Mouse (Mus musculus): ENCODE data around the gene Ramp2.
A peak's percentile ranks its signal among the peaks of the same experiment; 100 is the strongest.

Ramp2 gene

DNA sequence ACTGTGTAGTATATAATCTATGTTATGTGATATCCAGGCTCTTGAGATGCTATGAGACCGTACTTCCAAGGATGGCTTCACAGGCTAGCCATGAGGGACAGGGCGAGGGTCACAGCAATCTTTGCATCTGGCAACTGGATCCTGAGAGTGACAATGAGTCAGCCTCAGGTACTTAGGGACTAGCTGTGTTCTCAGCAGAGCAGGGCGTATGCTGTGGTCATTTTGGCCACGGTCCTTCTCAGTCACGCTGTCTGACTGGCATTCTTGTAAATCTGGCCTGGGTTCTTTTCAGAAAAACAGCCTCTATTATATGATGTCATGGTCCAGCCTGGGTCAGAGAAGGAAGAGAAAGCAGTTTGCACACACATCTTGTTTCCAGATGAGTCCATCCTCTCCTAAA lies 9.0 kb upstream of the Ramp2 start:
- no peak for DNase-seq

DNA sequence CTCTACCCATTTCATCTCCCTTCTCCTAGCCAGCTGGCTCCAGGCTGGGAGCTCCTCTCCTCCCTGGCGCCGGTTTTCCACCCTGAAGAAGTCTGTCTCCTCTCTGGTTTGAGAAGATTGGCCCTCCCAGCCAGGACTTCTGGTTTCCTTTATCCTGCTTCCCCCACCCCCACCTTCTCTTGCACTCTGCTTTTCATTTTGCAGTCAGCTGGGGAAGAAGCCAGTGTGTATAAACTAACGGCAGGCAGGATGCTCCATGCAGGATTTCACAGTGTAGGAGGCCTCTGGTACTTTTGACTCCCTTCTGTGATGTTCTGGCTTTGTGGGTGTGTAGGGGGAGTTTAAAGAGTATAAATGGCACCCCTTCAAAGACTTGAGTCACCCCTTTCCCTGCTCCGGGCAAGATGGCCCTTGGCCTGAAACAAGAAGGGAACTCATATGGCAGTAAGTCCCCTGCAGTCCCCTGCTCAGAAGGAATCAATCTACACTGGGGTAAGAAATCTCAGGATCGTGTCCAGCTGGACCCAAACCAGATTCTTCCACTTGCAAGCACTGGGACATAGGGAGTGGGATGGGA lies 7.7 kb upstream of the Ramp2 start:
- no peak for DNase-seq

DNA sequence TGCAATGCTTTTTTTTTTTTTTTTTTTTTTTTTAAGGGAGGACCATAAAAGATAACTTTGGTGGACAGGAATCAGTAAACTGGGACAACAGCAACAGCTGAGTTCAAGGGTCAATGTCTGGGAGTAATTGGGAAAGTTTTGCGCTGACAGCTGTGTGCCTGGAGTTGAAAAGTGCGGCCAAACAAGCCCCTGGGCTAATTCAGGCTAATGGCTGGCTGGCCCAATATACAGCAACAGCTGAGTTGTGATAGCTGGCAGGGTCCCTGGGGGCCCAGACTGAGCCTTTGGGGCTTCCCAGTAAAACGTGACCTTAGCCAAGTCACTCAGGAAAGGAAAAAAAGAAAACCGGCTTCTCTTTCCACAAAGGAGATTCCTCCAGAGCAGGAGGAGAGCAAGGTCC lies 757 bp upstream of the Ramp2 start:
- DNase-seq = peak; percentile 51 to 62

DNA sequence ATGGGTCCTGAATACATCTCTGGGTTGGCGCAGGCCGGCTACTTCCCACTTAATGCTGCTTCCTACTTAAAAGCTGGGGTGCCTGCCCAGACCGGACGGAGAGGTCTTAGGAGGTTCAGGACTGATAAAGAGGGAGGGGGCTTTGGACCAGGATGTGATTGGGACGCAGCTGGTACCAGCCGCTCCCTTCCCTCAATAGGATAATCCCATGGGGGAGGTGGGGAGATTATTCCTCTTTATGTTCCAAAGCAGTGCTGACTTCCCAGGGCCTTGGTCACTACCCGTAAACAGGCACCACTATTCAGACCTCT lies 829 bp downstream of the Ramp2 start:
- no peak for DNase-seq

DNA sequence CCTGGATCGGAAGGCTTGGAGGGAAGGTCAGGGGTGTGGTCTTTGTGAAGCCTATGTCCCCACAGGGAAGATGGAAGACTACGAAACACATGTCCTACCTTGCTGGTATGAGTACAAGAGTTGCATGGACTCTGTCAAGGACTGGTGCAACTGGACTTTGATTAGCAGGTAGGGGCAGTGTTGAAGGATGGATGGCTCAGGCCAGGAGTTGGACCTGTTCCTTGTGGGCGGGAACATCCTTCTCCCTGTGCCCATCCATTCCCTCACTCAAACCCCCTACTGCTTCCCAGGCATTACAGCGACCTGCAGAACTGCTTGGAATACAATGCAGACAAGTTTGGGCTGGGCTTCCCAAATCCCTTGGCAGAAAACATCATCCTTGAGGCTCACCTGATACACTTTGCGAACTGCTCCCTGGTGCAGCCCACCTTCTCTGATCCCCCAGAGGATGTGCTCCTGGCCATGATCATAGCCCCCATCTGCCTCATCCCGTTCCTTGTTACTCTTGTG lies 1.7 kb downstream of the Ramp2 start:
- DNase-seq = peak; percentile 68 to 73

DNA sequence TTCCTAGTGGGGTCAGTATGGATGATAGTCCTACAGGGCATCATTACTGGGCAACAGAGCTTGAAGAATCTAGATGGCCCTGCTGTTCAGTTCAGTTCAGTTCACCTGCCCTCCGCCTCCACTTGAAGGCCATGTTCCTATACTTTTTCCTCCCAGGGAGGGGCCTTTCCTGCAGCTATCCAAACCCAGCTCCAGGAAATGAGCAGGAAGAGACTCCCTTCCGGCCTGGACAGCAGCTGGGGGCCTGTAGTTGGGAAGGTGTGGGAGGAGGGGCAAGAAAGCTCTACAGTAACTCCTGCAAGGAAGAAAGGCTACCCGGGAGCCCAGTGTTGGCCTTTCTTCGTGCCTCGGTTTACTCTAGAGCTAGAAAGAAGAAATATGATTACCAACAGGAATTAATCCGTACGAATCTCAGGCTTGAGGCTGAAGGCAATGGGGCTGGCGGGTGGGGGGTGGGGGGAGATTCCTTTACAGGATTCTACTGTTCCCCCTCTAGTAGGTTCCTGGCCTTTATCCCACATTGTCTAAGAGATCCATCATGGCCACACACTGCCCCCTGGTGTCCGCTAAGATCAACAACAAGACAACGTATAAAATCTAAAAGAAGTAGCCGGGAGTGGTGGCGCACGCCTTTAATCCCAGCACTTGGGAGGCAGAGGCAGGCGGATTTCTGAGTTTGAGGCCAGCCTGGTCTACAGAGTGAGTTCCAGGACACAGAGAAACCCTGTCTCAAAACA lies 2.6 kb downstream of the Ramp2 start:
- DNase-seq = peak; percentile 83 to 88

DNA sequence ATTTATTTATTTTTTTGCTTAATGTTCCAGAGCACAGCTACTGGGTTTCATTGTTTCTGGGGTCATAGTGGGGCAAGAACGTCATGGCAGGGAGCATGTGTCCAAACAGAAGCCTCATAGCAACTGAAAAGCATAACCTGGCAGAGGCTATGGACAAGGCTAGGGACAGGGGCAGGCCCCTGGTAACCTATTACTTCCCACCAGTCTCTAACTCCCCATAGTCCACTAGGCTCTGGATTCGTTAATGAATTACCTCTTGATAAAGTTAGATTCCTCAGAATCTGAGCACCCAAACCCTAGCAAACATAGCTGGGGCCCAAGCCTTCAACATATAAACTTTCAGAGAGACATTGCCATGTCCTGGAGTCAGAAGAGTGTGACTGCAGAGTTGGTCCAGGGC lies 5.2 kb downstream of the Ramp2 start:
- peak; percentile 42 to 70 for DNase-seq

DNA sequence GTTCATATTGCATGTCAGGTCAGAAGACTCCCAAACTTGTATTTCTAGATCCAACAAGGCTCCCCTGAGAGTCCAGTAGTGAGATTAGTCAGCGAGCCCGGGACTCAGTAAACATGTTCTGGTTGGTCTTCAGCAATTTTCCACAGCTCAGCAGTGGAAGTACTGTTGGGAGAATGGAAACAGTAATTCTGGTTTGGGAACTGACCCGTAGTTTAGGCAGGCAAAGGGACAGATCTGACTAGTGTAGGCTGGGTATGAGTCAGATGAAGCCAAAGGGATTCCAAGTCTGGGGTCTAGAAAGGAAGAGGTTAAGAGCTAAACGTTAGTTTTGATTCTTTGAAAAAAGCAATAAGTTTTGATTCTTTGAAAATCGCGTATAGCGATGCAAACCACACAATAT lies 7.1 kb downstream of the Ramp2 start:
- DNase-seq = no peak

DNA sequence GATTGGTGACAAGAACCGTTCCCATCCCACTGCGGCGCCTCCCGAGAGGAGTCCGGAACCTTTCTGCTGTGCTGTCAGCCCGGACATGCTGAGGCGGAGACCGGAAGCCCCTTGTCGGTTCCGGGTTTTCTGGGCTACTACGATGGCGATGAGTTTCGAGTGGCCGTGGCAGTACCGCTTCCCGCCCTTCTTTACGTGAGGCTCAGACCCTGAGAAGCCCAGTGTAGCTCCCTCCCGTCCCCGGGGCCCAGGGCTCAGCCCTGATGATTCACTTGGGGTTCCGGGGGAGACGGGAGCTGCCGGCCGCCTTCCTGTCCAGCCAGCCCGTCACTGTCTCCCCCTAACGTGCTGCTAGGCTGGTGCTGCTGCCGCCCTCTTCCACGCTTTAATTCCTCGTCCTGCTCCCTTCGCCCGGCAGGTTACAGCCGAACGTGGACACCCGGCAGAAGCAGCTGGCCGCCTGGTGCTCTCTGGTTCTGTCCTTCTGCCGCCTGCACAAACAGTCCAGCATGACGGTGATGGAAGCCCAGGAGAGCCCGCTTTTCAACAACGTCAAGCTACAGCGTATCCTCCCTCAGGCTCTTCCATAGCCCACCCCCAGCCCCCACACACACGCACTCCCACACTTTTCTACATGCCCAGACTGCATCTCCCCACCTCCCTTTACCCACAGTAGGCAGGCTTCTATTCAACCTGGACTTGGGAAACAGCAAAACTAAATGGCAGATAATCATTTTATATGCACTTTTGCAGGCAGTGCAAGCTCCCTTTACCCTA lies 8.0 kb downstream of the Ramp2 start, which contains the start of gene Vps25:
Vps25 (plus strand) TSS at position 95 of the 777 bp plus-strand sequence.
- DNase-seq = peak; percentile 88 to 91

DNA sequence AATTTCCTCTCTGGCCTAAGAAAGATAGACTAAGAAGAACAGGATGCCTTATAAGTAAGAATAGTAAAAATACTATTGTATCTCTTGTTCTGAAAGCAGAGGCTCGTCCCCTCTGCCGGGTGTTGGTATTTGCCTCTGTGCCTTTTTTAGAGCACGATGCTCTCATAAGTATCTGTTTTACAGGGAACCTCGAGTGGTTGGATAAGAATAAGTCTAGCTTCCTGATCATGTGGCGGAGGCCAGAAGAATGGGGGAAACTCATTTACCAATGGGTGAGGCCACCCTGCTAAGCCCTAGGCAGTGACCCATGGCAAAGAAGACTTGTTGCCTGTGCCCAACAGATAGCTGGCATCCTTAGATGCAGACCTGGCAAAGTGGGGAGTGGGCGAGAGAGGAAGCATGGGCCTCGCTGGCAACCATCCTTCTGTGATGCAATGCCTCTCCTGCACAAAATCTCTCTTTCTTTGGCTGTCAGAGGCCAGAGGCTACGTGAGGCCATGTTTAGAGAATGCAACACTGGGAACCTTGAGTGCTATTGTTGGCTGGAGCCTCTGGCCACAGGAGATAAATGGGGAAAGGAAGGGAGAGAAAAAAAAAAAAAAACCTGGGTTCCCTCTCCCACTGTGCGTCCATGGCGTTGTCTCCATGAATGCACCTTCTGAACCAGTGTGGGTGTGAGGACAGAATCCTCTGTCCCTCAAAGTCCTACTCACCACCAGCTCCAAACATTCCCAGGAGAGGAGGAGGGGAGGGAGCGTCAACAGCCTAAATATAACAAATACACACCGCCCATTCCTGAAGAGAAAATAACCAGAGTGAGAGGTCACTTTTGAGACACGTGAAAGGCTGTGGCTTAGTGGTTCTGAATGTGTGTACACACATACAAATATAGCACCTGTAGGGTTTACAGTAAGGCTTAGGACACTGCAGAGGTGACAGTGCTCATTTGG lies 10.3 kb downstream of the Ramp2 start:
- DNase-seq = no peak

DNA sequence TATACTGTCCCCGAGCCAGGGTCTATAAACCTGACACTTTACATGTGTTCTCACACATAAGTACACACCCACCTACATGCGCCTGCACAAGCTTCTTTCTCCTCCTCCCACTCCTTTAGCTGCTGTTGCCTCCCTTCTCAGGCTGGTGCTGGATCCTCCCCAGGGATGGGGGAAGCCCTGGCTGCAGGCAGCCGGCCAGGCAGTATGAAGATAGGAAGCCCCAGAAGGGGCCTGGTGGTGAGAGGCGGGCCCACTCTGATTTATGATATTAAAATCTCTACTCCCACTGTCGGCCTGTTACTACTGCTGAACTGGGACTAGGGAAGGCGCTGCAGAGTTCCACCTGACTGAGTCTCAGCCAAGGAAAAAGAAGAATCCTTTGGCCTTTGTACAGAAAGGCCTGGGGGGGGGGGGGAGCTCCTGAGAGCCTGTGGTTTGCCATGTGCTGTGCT lies 13.5 kb downstream of the Ramp2 start:
- peak; percentile 64 to 68 for DNase-seq

DNA sequence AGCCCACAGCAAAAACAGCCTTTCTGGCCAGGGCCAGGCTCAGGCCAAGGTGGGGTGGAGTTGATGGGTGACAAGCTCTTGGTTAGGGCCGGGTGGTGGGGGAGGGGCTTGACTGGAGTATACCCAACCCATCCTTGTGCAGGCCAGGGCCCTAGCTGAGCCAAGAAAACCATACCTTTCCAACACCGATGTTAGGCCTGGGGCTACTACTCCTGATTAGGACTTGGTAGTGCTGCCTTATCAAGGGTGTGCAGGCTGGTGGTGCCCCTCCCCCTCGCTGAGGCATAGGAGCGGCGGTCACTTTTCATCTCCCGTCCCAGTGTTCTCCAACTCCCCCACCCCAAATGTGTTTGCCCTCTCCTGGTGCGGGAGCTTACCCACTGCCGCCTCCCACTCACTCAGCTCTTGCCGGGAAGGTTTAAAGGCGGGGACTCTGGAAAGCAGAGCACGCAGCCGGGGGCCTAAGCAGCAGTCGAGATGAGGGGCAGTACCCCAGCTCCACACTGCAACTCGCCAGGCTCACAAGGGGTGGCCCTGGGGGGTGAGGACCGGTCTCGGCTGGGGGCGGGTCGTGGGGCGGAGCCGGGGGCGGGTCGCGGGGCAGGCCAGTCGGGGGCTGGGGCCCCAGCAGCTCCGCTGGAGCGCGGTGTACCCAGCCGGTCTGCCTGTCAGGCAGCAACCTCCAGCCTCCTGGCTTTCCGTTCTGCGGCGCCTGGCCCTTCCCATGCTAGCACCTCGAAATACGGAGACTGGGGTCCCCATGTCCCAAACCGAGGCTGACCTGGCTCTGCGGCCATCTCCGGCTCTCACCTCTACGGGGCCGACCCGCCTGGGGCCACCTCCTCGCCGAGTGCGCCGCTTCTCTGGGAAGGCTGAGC lies 14.4 kb downstream of the Ramp2 start, which contains the start of gene Wnk4:
Wnk4 (plus strand) TSS at position 620 of the 878 bp plus-strand sequence.
- peak; percentile 94 to 95 for DNase-seq

DNA sequence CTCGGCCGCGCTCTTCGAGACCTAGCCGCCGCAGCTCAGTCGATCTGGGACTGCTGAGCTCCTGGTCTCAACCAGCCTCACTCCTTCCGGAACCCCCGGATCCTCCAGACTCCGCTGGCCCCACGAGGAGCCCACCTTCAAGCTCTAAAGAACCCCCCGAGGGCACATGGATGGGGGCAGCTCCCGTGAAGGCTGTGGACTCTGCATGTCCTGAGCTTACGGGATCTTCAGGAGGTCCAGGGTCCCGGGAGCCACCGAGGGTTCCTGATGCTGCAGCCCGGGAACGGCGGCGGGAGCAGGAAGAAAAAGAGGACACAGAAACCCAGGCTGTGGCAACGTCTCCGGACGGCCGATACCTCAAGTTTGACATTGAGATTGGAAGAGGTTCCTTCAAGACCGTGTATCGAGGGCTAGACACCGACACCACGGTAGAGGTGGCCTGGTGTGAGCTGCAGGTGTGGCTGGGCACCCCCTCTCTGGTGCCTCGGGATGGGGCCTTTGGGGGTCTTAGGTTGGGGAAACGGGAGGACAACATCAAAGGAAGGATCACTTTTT lies 15.1 kb downstream of the Ramp2 start:
- DNase-seq = peak in 1 of 2 experiments; percentile 53

DNA sequence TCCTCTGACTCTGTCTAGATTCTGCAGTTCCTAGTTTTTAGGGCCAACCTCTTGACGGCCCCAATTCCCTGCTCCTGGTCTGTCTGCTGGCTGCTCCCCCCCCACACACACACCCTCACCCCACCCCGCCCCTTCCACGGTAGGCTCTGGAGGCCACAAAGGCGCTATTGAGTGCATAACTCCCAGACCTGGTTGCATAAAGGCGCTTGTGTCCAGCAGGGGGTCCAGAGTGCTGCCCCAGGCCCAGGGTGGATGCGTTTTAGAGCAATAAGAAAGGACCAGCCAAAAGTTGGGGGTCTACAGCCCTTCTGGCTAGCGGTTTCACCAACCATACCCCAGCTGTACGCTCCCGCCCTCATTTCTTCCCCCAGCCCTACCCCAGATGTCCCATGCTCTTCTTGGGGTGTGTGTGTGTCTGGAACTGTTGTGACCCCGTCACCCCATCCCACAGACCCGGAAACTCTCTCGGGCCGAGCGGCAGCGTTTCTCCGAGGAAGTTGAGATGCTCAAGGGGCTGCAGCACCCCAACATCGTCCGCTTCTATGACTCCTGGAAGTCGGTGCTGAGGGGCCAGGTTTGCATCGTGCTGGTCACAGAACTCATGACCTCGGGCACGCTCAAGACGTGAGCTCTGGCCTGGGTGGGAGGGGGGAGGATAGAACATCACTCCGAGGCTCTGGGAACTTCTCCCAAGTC lies 16.6 kb downstream of the Ramp2 start:
- peak; percentile 31 to 59 for DNase-seq

DNA sequence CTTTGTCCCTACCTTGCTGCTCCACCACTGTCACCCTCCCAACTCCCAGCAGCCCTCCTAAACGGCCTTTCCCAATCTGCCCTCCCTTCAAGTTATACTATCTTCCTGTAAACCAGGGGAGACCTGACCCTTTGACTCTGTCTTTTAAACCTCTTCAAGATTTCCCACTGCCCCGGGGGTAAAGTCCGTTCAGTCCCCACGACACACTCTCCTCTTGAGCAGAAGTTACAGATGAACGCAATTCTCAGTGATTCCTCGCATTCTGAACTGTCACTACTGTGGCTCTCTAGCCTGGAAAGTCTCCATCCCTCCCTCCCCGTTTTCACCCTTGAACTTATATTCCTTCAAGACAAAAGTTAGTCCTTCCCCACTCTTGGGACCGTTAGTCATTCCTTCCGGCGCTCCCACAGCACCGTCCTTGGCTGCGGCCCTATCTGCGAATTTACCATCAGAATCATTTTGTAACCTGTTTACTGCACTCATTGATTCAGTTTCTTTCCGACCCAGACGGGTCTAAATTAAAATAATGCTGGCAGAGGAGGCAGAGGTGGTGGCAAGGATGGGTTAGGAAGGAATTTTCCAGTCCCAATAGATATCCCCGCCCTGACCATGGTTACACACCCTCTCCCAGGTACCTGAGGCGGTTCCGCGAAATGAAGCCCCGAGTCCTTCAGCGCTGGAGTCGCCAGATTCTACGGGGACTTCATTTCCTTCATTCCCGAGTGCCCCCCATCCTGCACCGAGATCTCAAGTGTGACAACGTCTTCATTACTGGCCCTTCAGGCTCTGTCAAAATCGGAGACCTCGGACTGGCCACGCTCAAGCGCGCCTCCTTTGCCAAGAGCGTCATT lies 17.5 kb downstream of the Ramp2 start:
- DNase-seq = peak; percentile 56 to 60

DNA sequence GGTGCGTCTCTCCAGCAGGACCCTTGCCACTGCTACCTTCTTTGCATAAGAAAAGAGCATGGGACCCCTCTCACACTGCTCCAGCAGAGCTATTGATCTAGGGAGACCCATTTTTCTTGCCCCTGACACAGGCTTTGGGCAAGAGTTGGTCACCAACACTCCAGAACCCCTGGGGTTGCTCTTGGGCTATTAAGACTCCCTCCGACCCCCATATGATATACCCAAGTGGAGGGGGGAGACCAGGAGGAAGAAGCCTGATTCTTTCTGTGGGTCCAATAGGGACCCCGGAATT lies 18.1 kb downstream of the Ramp2 start:
- no peak for DNase-seq

DNA sequence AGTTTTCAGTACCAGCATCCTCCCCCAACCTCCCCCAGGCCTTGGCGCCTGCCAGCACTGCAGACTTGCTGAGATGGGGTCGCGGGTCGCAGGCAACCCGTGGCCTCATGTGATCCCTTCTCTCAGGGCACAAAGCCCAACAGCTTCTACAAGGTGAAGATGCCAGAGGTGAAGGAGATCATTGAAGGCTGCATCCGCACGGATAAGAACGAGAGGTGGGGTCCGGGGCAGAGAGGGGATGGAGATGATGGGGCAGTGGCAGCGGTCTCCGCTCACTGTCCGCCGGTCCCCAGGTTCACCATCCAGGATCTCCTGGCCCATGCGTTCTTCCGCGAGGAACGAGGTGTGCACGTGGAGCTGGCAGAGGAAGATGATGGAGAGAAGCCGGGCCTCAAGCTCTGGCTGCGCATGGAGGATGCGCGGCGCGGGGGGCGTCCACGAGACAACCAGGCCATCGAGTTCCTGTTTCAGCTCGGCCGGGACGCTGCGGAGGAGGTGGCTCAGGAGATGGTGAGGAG lies 19.2 kb downstream of the Ramp2 start:
- no peak for DNase-seq

DNA sequence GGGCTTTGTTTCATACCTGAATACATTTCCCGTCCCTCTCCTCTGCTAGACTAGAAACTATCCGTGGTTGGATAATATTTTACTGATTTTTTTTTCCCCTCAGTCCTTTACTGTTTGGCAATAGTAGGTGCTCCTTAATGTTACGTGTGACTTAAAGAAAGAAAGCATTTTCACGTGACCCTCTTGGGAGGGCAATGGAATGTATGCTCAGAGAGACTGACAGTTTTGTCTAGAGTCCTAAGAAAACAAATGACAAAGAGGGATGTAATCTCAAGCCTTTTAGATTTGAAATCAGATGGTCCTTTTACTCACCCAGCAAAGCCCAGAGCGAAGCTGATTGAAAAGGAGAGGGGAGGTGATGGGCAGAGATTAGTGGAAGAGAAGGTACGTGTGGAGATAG lies 20.1 kb downstream of the Ramp2 start:
- no peak for DNase-seq

DNA sequence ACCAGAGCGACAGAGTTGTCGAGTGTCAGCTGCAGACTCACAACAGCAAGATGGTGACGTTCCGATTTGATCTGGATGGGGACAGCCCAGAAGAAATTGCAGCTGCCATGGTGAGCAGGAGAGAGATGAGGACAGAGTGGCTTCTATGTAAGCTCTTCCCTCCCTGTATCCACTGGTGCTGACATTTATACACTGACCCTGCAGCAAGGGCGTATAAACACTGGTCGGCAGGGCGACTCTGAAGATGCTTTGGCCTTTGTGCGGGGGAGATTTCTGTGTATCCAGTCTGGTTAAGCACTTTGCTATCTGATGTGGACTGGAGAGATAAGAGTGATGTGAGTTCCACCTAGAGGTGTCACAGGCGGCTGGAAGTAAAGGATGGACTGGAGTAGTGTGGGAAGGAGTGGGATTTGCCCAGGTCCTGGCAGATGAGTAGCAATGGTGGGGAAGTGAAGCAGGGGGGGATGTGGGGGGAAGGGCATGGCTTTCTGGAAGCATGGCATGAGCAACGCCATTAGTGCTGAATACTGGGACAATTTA lies 23.8 kb downstream of the Ramp2 start:
- DNase-seq = no peak
